Mouse (Mus musculus) lung, embryonic 14.5 days (tissue): ENCODE results near the gene 4930407I10Rik. TPM values are rescaled to one million over a fixed set of nuclear protein-coding genes. Genes with fewer than 3 reads are reported as not detected.

Experiments used
- ATAC-seq: fragments of 200-750 bp; cut with Nextera tagmentation; 2 replicates; pipeline ENCODE4 v1.8.0; 2017; ENCODE audit warnings: mild to moderate bottlenecking, moderate TSS enrichment, moderate library complexity; ENCODE audit not compliant: insufficient read depth
- DNase-seq: peaks from one replicate; pipeline ENCODE4 v3.0.0-alpha.2; 2015
- H3K27ac ChIP-seq: fragments of 300-500 bp; sonication (generic); 2 replicates; pipeline ENCODE4 v1.5.1; 2014; ENCODE audit warnings: low read depth, mild to moderate bottlenecking, moderate library complexity
- H3K27me3 ChIP-seq: fragments of 300-500 bp; sonication (generic); 2 replicates; pipeline ENCODE4 v1.6.1; 2014; ENCODE audit warnings: low read length, control low read depth; ENCODE audit not compliant: insufficient read depth
- H3K36me3 ChIP-seq: fragments of 300-500 bp; sonication (generic); 2 replicates; pipeline ENCODE4 v1.6.1; 2014; ENCODE audit warnings: control low read depth; ENCODE audit not compliant: insufficient read depth
- H3K4me1 ChIP-seq: fragments of 300-500 bp; sonication (generic); 2 replicates; pipeline ENCODE4 v1.6.1; 2014; ENCODE audit warnings: antibody characterized with exemption, control low read depth; ENCODE audit not compliant: insufficient read depth
- H3K4me2 ChIP-seq: fragments of 300-500 bp; sonication (generic); 2 replicates; pipeline ENCODE4 v1.6.1; 2014; ENCODE audit warnings: mild to moderate bottlenecking
- H3K4me3 ChIP-seq: fragments of 300-500 bp; sonication (generic); 2 replicates; pipeline ENCODE4 v1.5.1; 2014; ENCODE audit warnings: low read depth, low read length
- H3K9ac ChIP-seq: fragments of 300-500 bp; sonication (generic); 2 replicates; pipeline ENCODE4 v1.6.1; 2014
- H3K9me3 ChIP-seq: fragments of 300-500 bp; sonication (generic); 2 replicates; pipeline ENCODE4 v1.6.1; 2016; ENCODE audit warnings: low read depth, low read length, control low read depth
- CTCF ChIP-seq: IDR thresholded peaks from 2 replicates; pipeline ENCODE4 v1.5.1; 2016; ENCODE audit warnings: antibody characterized with exemption, low read depth
- WGBS: fragments of 180-500 bp; shearing (Covaris S2); extraction: QIAGEN DNeasy Blood & Tissue Kit; methylation state at CpG from one replicate; pipeline ENCODE4 v1.1.7; 2014; 5-methylcytosine and 5-hydroxymethylcytosine counted together
- polyA plus RNA-seq: library from polyadenylated mRNA; unstranded; fragments of >200 nt; fragmentation: Nextera tagmentation; extraction: Ambion mirVana; gene quantifications from 2 replicates; pipeline ENCODE4 v1.2.1, GENCODE M21; 2014

4930407I10Rik gene
- polyA plus RNA-seq, 1 experiment from 2014 or later: not detected

DNA sequence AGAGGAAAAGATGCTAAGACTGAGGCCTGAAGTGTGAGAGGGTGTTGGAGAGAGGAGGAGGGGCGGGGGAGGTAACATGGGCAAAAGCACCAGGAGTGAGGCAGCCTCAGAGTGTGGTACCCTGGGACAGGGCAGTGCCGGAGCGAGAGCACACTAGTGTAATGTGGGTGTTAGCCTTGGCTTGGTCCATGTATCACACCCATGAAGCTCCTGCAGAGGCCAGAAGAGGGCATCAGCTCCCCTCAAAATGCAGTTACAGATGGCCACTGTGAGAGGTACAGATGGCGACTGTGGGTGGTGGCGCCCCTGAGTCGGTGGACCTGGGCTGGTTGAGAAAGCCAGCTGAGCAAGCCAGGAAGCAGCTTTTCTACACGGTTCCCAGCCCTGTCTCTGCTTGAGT is 22.2 kb downstream of the 4930407I10Rik start:
- H3K9ac ChIP-seq: no peak overlapping the region
- peak; percentile 44; the same call in 1 of the 2 replicates for TF ChIP-seq CTCF
- 30% methylated on average over 7 of the region's 7 CpGs for WGBS
- no peak overlapping the region for H3K4me3 ChIP-seq
- peak; percentile 32 for DNase-seq
- H3K9me3 ChIP-seq: no peaks in the 10 kb centered on the region
- H3K36me3 ChIP-seq: no peaks in the 10 kb centered on the region
- no peak overlapping the region for H3K27ac ChIP-seq
- H3K4me2 ChIP-seq: no peak overlapping the region
- H3K4me1 ChIP-seq: no peaks in the 10 kb centered on the region
- H3K27me3 ChIP-seq: no peaks in the 10 kb centered on the region
- ATAC-seq: no peak

GRCm38 (mm10) chr15:82085606-82086005 is 26.7 kb downstream of the 4930407I10Rik start:
- Histone ChIP-seq H3K36me3 (no peaks in the 10 kb centered on the region), H3K4me1 (no peaks in the 10 kb centered on the region), H3K27ac (no peak overlapping the region), H3K9ac (no peak overlapping the region), H3K9me3 (no peaks in the 10 kb centered on the region), H3K27me3 (no peaks in the 10 kb centered on the region), H3K4me2 (no peak overlapping the region), H3K4me3 (no peak overlapping the region)
- no peak for TF ChIP-seq CTCF
- ATAC-seq: no peak
- WGBS: 68% methylated on average over 9 of the region's 9 CpGs
- no peak for DNase-seq

DNA sequence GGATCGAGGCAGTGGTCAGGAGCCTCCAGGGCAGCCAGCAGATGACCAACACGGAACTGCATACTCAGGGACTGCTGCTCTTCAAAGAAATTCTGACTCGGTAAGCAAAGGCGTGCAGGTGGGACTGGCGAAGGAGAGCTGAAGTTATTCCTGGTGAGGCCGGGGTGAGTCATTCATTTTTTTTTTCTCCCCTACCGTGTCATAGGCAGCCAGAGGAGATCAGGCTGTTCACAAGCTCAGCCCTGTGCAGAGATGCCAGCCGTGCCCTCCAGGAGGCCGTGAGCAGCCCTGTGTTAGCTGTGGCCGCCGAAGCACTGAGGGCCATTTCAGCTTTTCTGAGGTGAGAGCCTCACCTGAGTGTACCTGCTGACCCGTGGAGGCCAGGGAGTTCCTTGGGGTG is 27.2 kb downstream of the 4930407I10Rik start:
- DNase-seq (no peak), ATAC-seq (no peak)
- Histone ChIP-seq H3K4me1 (no peaks in the 10 kb centered on the region), H3K36me3 (no peaks in the 10 kb centered on the region), H3K27ac (no peak overlapping the region), H3K9ac (no peak overlapping the region), H3K9me3 (no peaks in the 10 kb centered on the region), H3K27me3 (no peaks in the 10 kb centered on the region), H3K4me3 (no peak overlapping the region), H3K4me2 (no peak overlapping the region)
- no peak for TF ChIP-seq CTCF
- 72% methylated on average over 12 of the region's 12 CpGs for WGBS

- no peaks in the 10 kb centered on the region for H3K36me3 ChIP-seq
- TF ChIP-seq CTCF: no peak
- ATAC-seq: no peak
- H3K9me3 ChIP-seq: no peaks in the 10 kb centered on the region
- H3K4me3 ChIP-seq: no peak overlapping the region
- H3K27me3 ChIP-seq: no peaks in the 10 kb centered on the region
- no peak overlapping the region for H3K27ac ChIP-seq
- H3K4me2 ChIP-seq: no peak overlapping the region
- whole genome bisulfite sequencing: 15% methylated on average over 10 of the region's 10 CpGs
- H3K4me1 ChIP-seq: no peaks in the 10 kb centered on the region
- DNase-seq: no peak
- H3K9ac ChIP-seq: no peak overlapping the region
These were observed 28.3 kb downstream of the 4930407I10Rik start for GRCm38 (mm10) chr15:82087266-82087665.

DNA sequence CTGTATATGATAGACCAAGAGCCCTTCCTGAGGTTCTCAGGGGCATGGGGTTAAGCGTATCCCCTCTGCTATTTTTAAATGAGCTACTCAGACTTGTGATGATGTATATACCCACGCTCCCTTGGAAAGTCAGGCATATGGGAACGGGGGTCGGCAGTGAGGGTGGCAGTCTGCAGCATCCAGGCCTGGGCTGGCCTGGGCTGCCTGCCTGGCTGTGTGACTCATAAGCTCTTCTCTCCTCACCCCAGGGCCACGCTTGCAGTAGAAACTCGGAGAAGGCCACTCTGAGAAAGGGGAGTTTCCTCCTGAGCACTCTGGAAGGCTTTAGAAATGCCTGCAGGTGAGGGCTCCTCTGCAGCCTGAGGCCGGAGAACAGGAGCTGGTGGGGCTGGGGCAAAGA is 32.1 kb downstream of the 4930407I10Rik start:
- Histone ChIP-seq H3K36me3 (no peaks in the 10 kb centered on the region), H3K9ac (no peak overlapping the region), H3K27me3 (no peaks in the 10 kb centered on the region), H3K9me3 (no peaks in the 10 kb centered on the region), H3K27ac (no peak overlapping the region), H3K4me2 (no peak overlapping the region), H3K4me1 (no peaks in the 10 kb centered on the region), H3K4me3 (no peak overlapping the region)
- ATAC-seq (no peak), DNase-seq (no peak)
- WGBS: 72% methylated on average over 7 of the region's 7 CpGs
- no peak for TF ChIP-seq CTCF

DNA sequence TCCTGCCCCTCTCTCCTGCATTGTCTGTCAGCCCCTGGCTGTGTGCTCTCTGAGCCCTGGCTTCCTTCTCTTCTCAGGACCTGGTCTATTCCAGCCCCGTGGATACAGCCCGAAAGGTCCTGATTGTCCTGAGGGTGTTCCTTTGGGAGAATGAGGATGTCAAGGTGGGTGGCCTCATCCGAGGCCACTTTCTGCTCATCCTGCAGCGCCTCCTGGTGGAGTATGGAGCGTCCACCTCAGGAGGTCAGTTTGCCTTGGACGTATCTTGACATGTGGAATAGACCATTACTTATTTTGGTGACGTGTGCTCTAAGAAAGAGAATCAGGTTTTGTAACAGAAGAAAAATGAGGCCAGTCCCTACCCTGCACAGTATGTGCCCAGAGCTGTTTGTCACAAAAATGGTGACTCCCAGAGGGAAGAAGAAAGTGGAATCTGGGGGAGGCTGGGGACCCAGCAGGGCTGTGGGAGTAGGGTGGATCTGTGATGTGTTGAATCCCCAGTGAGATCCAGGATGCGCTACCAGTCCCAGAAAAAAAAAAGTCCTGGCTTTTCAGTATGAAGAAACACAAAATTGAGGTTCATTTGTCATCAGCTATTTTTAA is 48.1 kb downstream of the 4930407I10Rik start:
- Histone ChIP-seq H3K27me3 (no peaks in the 10 kb centered on the region; the same call in 1 of the 2 replicates), H3K4me3 (no peak overlapping the region), H3K4me2 (no peak overlapping the region), H3K36me3 (no peaks in the 10 kb centered on the region), H3K27ac (no peak overlapping the region), H3K9ac (no peak overlapping the region), H3K4me1 (no peaks in the 10 kb centered on the region), H3K9me3 (no peaks in the 10 kb centered on the region)
- ATAC-seq (no peak), DNase-seq (peak; percentile 63)
- TF ChIP-seq CTCF: peak; percentile 70
- WGBS: 18% methylated on average over 8 of the region's 8 CpGs

Other genes starting within 250 kb of the 4930407I10Rik start
- 23.3 and 24.2 TPM in 2 replicates for gene Tob2, start 200.4 kb upstream of the 4930407I10Rik start, polyA plus RNA-seq
- gene Phf5a, start 187.2 kb upstream of the 4930407I10Rik start, polyA plus RNA-seq: 211 and 220 TPM in 2 replicates
- 149 and 152 TPM in 2 replicates for gene Aco2, start 186.8 kb upstream of the 4930407I10Rik start, polyA plus RNA-seq
- 74.4 and 89.5 TPM in 2 replicates for gene Polr3h, start 132.9 kb upstream of the 4930407I10Rik start, polyA plus RNA-seq
- gene Csdc2, start 122.4 kb upstream of the 4930407I10Rik start, polyA plus RNA-seq: 10.1 and 11.8 TPM in 2 replicates
- 39.0 and 39.6 TPM in 2 replicates for gene Pmm1, start 98.2 kb upstream of the 4930407I10Rik start, polyA plus RNA-seq
- gene 1700029P11Rik, start 78.6 kb upstream of the 4930407I10Rik start, polyA plus RNA-seq: not detected in 2 replicates
- 92.5 and 93.1 TPM in 2 replicates for gene Xrcc6, start 71.3 kb upstream of the 4930407I10Rik start, polyA plus RNA-seq
- gene Desi1, start 25.3 kb upstream of the 4930407I10Rik start, polyA plus RNA-seq: 23.0 and 26.8 TPM in 2 replicates
- gene Snu13, start 11.6 kb upstream of the 4930407I10Rik start, polyA plus RNA-seq: 334 and 340 TPM in 2 replicates
- gene Mei1, start 10.8 kb downstream of the 4930407I10Rik start, polyA plus RNA-seq: not detected in 2 replicates
- gene Ccdc134, start 68.8 kb downstream of the 4930407I10Rik start, polyA plus RNA-seq: 20.5 and 22.1 TPM in 2 replicates
- gene Srebf2, start 88.0 kb downstream of the 4930407I10Rik start, polyA plus RNA-seq: 107 and 114 TPM in 2 replicates
- gene Shisa8, start 153.7 kb downstream of the 4930407I10Rik start, polyA plus RNA-seq: 0.20 and 0.45 TPM in 2 replicates
- gene Tnfrsf13c, start 165.2 kb downstream of the 4930407I10Rik start, polyA plus RNA-seq: 0.22 TPM in 1 of 2 replicates, not detected in the other
- 86.9 and 88.1 TPM in 2 replicates for gene Cenpm, start 185.6 kb downstream of the 4930407I10Rik start, polyA plus RNA-seq
- gene 1500009C09Rik, start 193.2 kb downstream of the 4930407I10Rik start, polyA plus RNA-seq: not detected in 2 replicates
- gene Sept3, start 215.7 kb downstream of the 4930407I10Rik start, polyA plus RNA-seq: 8.1 and 8.7 TPM in 2 replicates
- gene Wbp2nl, start 239.8 kb downstream of the 4930407I10Rik start, polyA plus RNA-seq: 0.42 and 0.57 TPM in 2 replicates